Mouse (Mus musculus): ENCODE results near the gene Nf2. TPM values are rescaled to one million over a fixed set of nuclear protein-coding genes. Genes with fewer than 3 reads are reported as not detected.

Gene Nf2
- polyA plus RNA-seq, 1 experiment, result 67.9 TPM

DNA sequence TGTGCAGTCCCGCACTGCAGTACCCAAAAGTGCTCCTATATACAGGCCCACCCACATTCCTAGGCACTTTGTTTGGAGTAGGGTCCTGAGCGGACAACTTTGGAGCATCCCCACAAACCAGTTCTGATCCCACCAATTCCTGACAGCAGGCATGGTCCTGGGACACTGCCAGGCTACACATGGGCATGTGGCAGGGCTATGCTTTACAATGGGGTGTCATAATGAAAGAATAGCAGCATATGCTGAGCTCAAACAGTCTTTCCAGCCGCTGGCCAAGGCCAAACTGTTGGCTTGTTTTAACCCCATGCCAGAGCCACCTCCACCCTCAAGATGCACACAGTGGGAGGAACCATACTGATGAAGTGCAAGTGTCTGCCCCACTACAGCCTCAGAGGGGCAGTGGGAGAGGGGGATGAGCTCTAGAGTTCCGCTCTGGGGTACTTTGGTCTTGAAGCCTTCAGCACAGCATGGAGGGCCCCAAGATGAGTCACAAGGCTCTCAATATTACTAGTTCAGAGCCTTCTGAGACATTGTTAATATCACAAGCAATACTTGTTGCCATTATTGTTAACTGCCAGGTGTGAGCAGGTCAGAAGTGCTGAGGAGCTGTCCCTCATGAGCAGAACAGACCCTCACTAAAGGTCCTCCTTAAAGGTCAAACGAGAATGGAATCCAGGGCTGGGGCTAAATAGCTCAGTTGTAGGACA is 132.7 kb downstream of the Nf2 start:
- DNase-seq (ENCODE audit: extremely low spot score in 1 of 2, low spot score in 1 of 2), result no peak

Other genes starting within 250 kb of the Nf2 start
- not detected in 2 replicates for gene Gm11032, start 229.5 kb downstream of the Nf2 start, polyA plus RNA-seq (2012; rRNA removed)
- 21.4 and 22.5 TPM in 2 replicates for gene Ascc2, start 211.8 kb downstream of the Nf2 start, polyA plus RNA-seq (2012; rRNA removed)
- 977 and 1,045 TPM in 2 replicates for gene Uqcr10, start 145.2 kb downstream of the Nf2 start, polyA plus RNA-seq (2012; rRNA removed)
- gene Zmat5, start 144.9 kb downstream of the Nf2 start, polyA plus RNA-seq (2012; rRNA removed), result 48.6 and 49.5 TPM in 2 replicates
- gene Cabp7, start 102.8 kb downstream of the Nf2 start, polyA plus RNA-seq (2012; rRNA removed), result 14.8 and 15.7 TPM in 2 replicates
- gene Nipsnap1, start 24.4 kb upstream of the Nf2 start, polyA plus RNA-seq (2012; rRNA removed), result 74.8 and 76.4 TPM in 2 replicates
- 42.0 and 45.4 TPM in 2 replicates for gene Thoc5, start 45.8 kb upstream of the Nf2 start, polyA plus RNA-seq (2012; rRNA removed)
- 23.7 and 28.0 TPM in 2 replicates for gene Nefh, start 98.5 kb upstream of the Nf2 start, polyA plus RNA-seq (2012; rRNA removed)
- gene Ap1b1, start 137.3 kb upstream of the Nf2 start, polyA plus RNA-seq (2012; rRNA removed), result 150 and 165 TPM in 2 replicates
- 78.9 and 79.5 TPM in 2 replicates for gene Rasl10a, start 208.6 kb upstream of the Nf2 start, polyA plus RNA-seq (2012; rRNA removed)
- 89.1 and 98.7 TPM in 2 replicates for gene Gas2l1, start 215.8 kb upstream of the Nf2 start, polyA plus RNA-seq (2012; rRNA removed)
- 29.3 and 31.6 TPM in 2 replicates for gene Rhbdd3, start 249.4 kb upstream of the Nf2 start, polyA plus RNA-seq (2012; rRNA removed)
- gene Ewsr1, start 249.7 kb upstream of the Nf2 start, polyA plus RNA-seq (2012; rRNA removed), result 513 and 799 TPM in 2 replicates